Mouse (Mus musculus) gastrocnemius, adult 2 months (tissue): ENCODE results near the gene Rfesd. TPM values are rescaled to one million over a fixed set of nuclear protein-coding genes. Genes with fewer than 3 reads are reported as not detected.

ENCODE experiments used
- DNase-seq: peaks from one replicate; pipeline ENCODE4 v3.0.0; 2022
- H3K27ac ChIP-seq: fragments of 200-600 bp; 2 replicates; pipeline ENCODE4 v1.8.1; 2022; ENCODE audit warnings: mild to moderate bottlenecking
- H3K4me3 ChIP-seq: fragments of 200-600 bp; 2 replicates; pipeline ENCODE4 v1.8.1; 2022; ENCODE audit warnings: mild to moderate bottlenecking, moderate library complexity
- CTCF ChIP-seq: fragments of 200-600 bp; IDR thresholded peaks from 2 replicates; pipeline ENCODE4 v1.8.1; 2022; ENCODE audit warnings: antibody characterized with exemption, mild to moderate bottlenecking, moderate library complexity
- intact Hi-C: fragments of 180-260 bp; cut with DNase I; formaldehyde crosslinking; loops from one replicate; pipeline ENCODE4 v1.15.1; 2025
- total RNA-seq, 2 experiments: library from RNA; stranded (reverse); gene quantifications; 2 replicates each; pipeline ENCODE4 v1.2.3; 2021

The Rfesd gene
- total RNA-seq, 2 experiments from 2014 or later, result 20.1 to 24.0 TPM

GRCm38 (mm10) chr13:76042455-76042854, 23.9 kb upstream of the Rfesd start:
- DNase-seq, result no peak
- intact Hi-C loops, result no loop called here
- Histone ChIP-seq H3K4me3 (no peak overlapping the region), H3K27ac (no peak overlapping the region)
- TF ChIP-seq CTCF, result no peak

DNA sequence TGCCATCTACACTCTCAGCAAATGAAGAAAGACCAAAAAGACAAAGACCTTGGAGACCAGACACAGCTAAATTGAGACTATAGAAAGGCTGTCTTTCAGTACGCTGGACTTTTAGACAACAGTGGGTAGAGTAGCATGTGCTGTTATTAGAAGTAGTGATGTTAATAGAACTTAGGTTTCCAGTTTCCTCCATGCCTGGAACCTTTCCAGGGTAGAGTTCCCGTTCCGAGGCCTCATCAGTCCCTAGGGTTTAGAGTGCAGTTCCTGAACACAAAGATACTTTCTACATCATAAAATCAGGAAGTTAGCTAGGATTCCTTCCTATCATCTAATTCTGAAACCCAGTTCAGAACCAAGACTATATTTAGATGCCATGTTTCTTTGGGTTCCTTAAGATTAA, 6.1 kb upstream of the Rfesd start:
- TF ChIP-seq CTCF, result no peak
- H3K4me3 ChIP-seq, result no peak overlapping the region
- intact Hi-C loops, result no loop called here
- no peak for DNase-seq
- H3K27ac ChIP-seq, result no peak overlapping the region

DNA sequence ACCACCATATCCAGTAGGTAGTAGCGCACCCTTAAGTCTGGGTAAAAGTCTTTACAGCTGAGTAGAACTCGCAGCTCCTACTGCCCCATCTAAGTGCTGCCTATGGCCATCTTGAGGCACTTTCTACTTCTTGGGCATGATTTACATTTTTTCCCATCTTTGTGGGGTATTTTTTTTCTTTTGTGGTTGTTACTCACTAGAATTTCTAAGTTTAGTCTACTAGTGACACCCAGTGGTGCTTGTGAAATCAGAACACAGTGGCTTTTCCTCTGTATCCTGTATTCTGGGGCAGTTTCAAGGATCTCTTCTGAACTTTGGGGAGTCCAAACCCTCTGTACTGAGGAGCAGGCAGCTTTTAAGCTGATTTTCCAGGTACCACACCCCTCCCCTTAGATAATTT, 3.3 kb upstream of the Rfesd start:
- TF ChIP-seq CTCF, result peak; percentile 49
- intact Hi-C loops, result no loop called here
- Histone ChIP-seq H3K4me3 (no peak overlapping the region), H3K27ac (no peak overlapping the region)
- no peak for DNase-seq

DNA sequence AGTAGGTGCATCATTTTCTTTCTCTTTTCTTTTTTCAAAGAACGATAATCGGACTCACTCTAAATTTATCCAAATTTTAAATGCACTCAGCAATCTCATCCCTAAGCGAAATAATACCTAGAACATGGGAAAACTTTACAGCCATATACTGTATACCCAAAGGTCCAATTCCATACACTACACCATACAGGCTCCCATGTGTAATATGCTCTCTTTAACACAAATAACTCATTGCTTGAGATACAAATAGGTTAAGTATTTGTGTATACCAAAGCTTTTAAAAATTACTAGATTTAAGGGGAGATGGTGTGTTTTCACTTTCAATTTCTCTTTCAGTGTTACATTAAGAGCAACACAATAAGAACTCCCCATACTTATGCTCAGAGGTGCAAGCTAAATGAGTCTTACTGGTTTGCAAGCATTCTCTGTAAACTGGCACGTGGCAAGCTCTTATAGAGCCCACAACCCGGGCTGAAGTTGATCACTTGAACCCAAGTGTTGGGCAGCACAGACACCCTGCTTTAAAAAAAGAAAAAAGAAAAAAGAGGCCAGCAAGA, 403 bp upstream of the Rfesd start:
- peak overlapping the region; percentile 97 for H3K4me3 ChIP-seq

GRCm38 (mm10) chr13:76017465-76017864, 1.1 kb downstream of the Rfesd start:
- intact Hi-C loops, result no loop called here

More for the DNA sequence above, 403 bp upstream of the Rfesd start:
- TF ChIP-seq CTCF, result no peak
- H3K27ac ChIP-seq, result peak overlapping the region; percentile 97
- intact Hi-C loops, result loop anchor here (2.0 kb wide), 2 partner anchors 74 to 80 kb away; partner anchors contain the start of genes Arsk and Ttc37
- DNase-seq, result no peak

DNA sequence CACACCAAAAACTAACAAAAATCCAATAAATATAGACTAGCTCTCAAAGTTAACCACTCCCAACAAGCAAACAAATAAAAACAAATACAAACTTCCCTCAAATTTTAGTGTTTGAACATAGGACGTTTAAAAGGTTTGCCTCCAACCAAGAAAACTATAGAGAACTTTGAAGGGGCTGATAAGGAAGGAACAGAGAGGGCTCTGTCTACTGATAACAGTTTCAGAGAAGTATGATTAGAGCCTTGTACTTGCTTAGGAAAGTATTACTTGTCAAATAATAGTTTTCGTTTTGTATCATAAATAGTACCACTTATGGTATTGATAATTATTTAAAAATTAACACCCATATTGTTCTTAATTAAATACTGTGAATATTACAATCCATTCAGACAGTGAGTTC, 4.0 kb downstream of the Rfesd start:
- TF ChIP-seq CTCF, result no peak
- intact Hi-C loops, result no loop called here
- no peak for DNase-seq
- Histone ChIP-seq H3K4me3 (no peak overlapping the region), H3K27ac (no peak overlapping the region)

More at GRCm38 (mm10) chr13:76017465-76017864, 1.1 kb downstream of the Rfesd start:
- H3K27ac ChIP-seq, result peak overlapping the region; percentile 97
- H3K4me3 ChIP-seq, result peak overlapping the region; percentile 97
- no peak for DNase-seq
- no peak for TF ChIP-seq CTCF

GRCm38 (mm10) chr13:76003272-76003671, 15.2 kb downstream of the Rfesd start:
- no peak overlapping the region for H3K4me3 ChIP-seq
- no peak for DNase-seq
- H3K27ac ChIP-seq, result no peak overlapping the region
- no peak for TF ChIP-seq CTCF
- intact Hi-C loops, result no loop called here

DNA sequence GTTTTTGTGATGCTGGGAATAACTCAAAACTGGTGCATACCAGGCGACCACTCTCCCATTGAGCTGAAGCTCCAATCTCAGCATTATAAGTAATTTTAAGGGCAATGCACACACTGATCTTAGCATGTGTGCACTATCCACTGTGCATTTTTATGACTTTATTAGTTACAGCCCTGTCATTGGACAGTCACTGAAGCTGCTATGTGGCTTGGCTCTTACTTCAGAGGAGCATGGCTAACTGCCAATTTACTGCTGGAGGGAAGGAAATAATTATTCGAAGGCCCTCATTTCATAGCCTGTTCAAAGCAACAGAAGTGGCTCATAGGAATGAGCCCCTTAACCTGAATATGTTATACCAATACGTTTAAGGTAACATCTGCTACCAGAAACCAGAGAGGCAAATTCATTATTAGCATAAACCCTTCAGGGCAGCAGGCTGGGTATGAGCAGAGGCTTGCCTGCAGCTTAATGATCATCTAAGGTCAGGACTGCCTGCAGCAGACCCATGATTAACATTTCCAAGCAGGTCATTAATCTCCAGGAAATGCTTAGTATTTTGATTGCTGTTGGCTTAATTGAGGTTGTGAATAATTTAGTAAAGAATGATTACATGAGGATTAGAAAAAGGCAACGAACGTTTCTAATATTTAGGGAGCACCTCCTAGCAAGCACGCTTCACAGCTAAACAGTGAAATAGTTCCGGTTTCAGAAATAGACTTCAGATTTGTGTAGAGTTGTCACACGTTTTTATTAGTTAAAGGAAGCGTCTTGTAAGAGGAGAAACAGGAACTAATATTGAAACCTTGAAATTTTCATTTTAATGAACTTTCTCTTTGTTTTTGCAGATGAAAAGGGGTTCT, 26.1 kb downstream of the Rfesd start:
- intact Hi-C loops, result no loop called here
- Histone ChIP-seq H3K4me3 (no peak overlapping the region), H3K27ac (peak overlapping the region; percentile 7; the same call in 1 of the 2 replicates)
- no peak for DNase-seq
- no peak for TF ChIP-seq CTCF

GRCm38 (mm10) chr13:75988096-75988495, 30.4 kb downstream of the Rfesd start:
- peak overlapping the region; percentile 63 for H3K27ac ChIP-seq
- H3K4me3 ChIP-seq, result no peak overlapping the region
- intact Hi-C loops, result no loop called here
- peak; percentile 54 for DNase-seq
- TF ChIP-seq CTCF, result no peak

- Histone ChIP-seq H3K4me3 (no peak overlapping the region), H3K27ac (no peak overlapping the region)
- intact Hi-C loops, result no loop called here
- no peak for DNase-seq
- TF ChIP-seq CTCF, result peak; percentile 57
These were observed 36.6 kb downstream of the Rfesd start for GRCm38 (mm10) chr13:75981901-75982300.

GRCm38 (mm10) chr13:75976649-75977048, 41.9 kb downstream of the Rfesd start:
- no peak for TF ChIP-seq CTCF
- intact Hi-C loops, result no loop called here
- no peak for DNase-seq

DNA sequence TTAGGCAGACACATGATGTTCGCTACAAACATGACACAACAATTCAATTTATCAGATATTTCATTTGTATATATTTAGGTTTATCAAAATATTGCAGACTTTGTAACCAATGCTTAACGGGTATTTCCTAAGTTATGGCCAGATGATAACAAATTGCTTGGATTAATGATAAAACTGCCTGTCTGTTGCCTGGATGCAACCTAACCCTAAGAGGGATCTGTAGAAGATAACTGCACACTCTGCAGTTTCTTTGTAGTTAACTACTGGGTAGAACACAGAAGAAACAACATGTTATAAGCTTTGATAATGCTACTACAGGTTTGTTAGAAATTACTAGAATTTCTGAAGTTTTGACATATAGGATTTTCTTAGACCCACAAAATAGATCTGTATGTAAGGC, 42.3 kb downstream of the Rfesd start:
- DNase-seq, result no peak
- Histone ChIP-seq H3K4me3 (no peak overlapping the region), H3K27ac (no peak overlapping the region)
- intact Hi-C loops, result no loop called here
- no peak for TF ChIP-seq CTCF

More at GRCm38 (mm10) chr13:75976649-75977048, 41.9 kb downstream of the Rfesd start:
- Histone ChIP-seq H3K27ac (no peak overlapping the region), H3K4me3 (no peak overlapping the region)

- no peak overlapping the region for H3K4me3 ChIP-seq
- no peak for DNase-seq
- TF ChIP-seq CTCF, result no peak
- intact Hi-C loops, result no loop called here
- H3K27ac ChIP-seq, result no peak overlapping the region
These were observed 42.9 kb downstream of the Rfesd start for GRCm38 (mm10) chr13:75975629-75976028.

DNA sequence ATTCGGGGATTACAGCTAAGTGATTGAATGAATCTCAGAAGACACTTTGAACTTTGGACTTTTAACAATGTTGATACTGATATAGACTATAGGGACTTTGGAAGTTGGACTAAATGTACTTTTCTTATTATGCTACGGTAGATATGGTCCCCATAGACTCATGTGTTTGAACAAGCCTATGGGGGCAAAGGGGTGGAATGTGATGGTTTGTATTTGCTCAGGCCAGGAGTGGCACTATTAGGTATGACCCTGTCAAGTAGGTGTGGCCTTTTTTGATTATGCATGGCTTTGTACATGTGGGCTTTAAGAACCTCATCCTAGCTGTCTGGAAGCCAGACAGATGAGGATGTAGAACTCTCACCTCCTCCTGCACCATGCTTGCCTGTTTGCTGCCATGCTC, 44.0 kb downstream of the Rfesd start:
- Histone ChIP-seq H3K27ac (no peak overlapping the region), H3K4me3 (no peak overlapping the region)
- DNase-seq, result no peak
- no peak for TF ChIP-seq CTCF
- intact Hi-C loops, result no loop called here
